Mouse (Mus musculus) WW6 (cell line): ENCODE measurements around the gene Oaf.
A peak's percentile ranks its signal among the peaks of the same experiment; 100 is the strongest.

ENCODE experiments used
- DNase-seq: peaks from one replicate; pipeline ENCODE4 v3.0.0-alpha.2; 2013; ENCODE audit warnings: low read depth, low spot score

The Oaf gene

GRCm38 (mm10) chr9:43239712-43240593, at the start of gene Oaf:
Gene Oaf (minus strand): TSS chr9:43239911.
- peak; percentile 60 for DNase-seq

- DNase-seq = no peak
Measured at GRCm38 (mm10) chr9:43286870-43287269, 47.2 kb upstream of the Oaf start.

- no peak for DNase-seq
Measured at GRCm38 (mm10) chr9:43285281-43285680, 45.6 kb upstream of the Oaf start.

- peak; percentile 73 for DNase-seq
Measured at GRCm38 (mm10) chr9:43284284-43284683, 44.6 kb upstream of the Oaf start.

GRCm38 (mm10) chr9:43273735-43274134, 34.0 kb upstream of the Oaf start:
- no peak for DNase-seq

- DNase-seq = no peak
Measured at GRCm38 (mm10) chr9:43271761-43272518, 32.2 kb upstream of the Oaf start.

GRCm38 (mm10) chr9:43270723-43271252, 31.1 kb upstream of the Oaf start:
- DNase-seq = no peak

GRCm38 (mm10) chr9:43269166-43269565, 29.5 kb upstream of the Oaf start:
- no peak for DNase-seq

GRCm38 (mm10) chr9:43267357-43267756, 27.6 kb upstream of the Oaf start:
- DNase-seq = no peak

GRCm38 (mm10) chr9:43265194-43265593, 25.5 kb upstream of the Oaf start:
- DNase-seq = no peak

- no peak for DNase-seq
Measured at GRCm38 (mm10) chr9:43263946-43264451, 24.3 kb upstream of the Oaf start.

GRCm38 (mm10) chr9:43262811-43263550, 23.3 kb upstream of the Oaf start:
- no peak for DNase-seq

GRCm38 (mm10) chr9:43262390-43262789, 22.7 kb upstream of the Oaf start:
- no peak for DNase-seq

GRCm38 (mm10) chr9:43261941-43262340, 22.2 kb upstream of the Oaf start:
- DNase-seq = no peak

- no peak for DNase-seq
Measured at GRCm38 (mm10) chr9:43261124-43261907, 21.6 kb upstream of the Oaf start.

GRCm38 (mm10) chr9:43260661-43261060, 20.9 kb upstream of the Oaf start:
- no peak for DNase-seq

GRCm38 (mm10) chr9:43253271-43253681, 13.6 kb upstream of the Oaf start:
- no peak for DNase-seq

- DNase-seq = no peak
Measured at GRCm38 (mm10) chr9:43252790-43253189, 13.1 kb upstream of the Oaf start.

- DNase-seq = no peak
Measured at GRCm38 (mm10) chr9:43251786-43252185, 12.1 kb upstream of the Oaf start.

- DNase-seq = no peak
Measured at GRCm38 (mm10) chr9:43246738-43247180, 7.0 kb upstream of the Oaf start.
